Mouse (Mus musculus) ES-E14 (cell line): ENCODE results near the gene Tsen15. TPM values are rescaled to one million over a fixed set of nuclear protein-coding genes. Genes with fewer than 3 reads are reported as not detected.

ENCODE experiments used
- DNase-seq: peaks from one replicate; pipeline ENCODE4 v3.0.0-alpha.2; 2013; ENCODE audit warnings: low read depth, low spot score
- H3K27ac ChIP-seq: 2 replicates; pipeline ENCODE4 v1.5.1; 2012; ENCODE audit warnings: low read depth, mild to moderate bottlenecking, low read length, moderate library complexity, mixed read lengths; ENCODE audit not compliant: poor library complexity, insufficient read depth, severe bottlenecking
- H3K36me3 ChIP-seq: 2 replicates; pipeline ENCODE4 v1.6.1; 2012; ENCODE audit warnings: mild to moderate bottlenecking, low read length, moderate library complexity, mixed read lengths; ENCODE audit not compliant: control insufficient read depth, poor library complexity, insufficient read depth, severe bottlenecking
- H3K4me1 ChIP-seq, 2 experiments: fragments of 150-350 bp in 1 of 2; sonication (generic) in 1 of 2; 2 replicates each; pipeline ENCODE4 v1.6.1; 2012; ENCODE audit warnings: low read length in 2 of 2, mild to moderate bottlenecking in 1 of 2, mixed read lengths in 1 of 2; ENCODE audit not compliant: control insufficient read depth in 2 of 2, insufficient read depth in 2 of 2, poor library complexity in 1 of 2
- H3K4me3 ChIP-seq, 2 experiments: fragments of 150-350 bp in 1 of 2; sonication (generic) in 1 of 2; 2 replicates each; pipeline ENCODE4 v1.5.1; 2012; ENCODE audit warnings: low read length in 2 of 2, low read depth in 1 of 2, mild to moderate bottlenecking in 1 of 2, mixed read lengths in 1 of 2; ENCODE audit not compliant: insufficient read depth in 1 of 2, poor library complexity in 1 of 2, severe bottlenecking in 1 of 2
- H3K9ac ChIP-seq: 2 replicates; pipeline ENCODE4 v1.6.1; 2012; ENCODE audit warnings: low read depth, mild to moderate bottlenecking, low read length, mixed read lengths; ENCODE audit not compliant: poor library complexity, insufficient read depth, severe bottlenecking
- H3K9me3 ChIP-seq: fragments of 150-350 bp; sonication (generic); 2 replicates; pipeline ENCODE4 v1.6.1; 2012; ENCODE audit warnings: low read depth, mild to moderate bottlenecking, low read length; ENCODE audit not compliant: control insufficient read depth, insufficient read depth
- CHD2 ChIP-seq: IDR thresholded peaks from 2 replicates; pipeline ENCODE4 v1.6.1; 2014; ENCODE audit warnings: mild to moderate bottlenecking, low read depth, low read length, inconsistent platforms
- HCFC1 ChIP-seq: IDR thresholded peaks from 2 replicates; pipeline ENCODE4 v1.6.1; 2012; ENCODE audit warnings: low read length, inconsistent platforms, borderline replicate concordance; ENCODE audit not compliant: insufficient read depth
- MAFK ChIP-seq: IDR thresholded peaks from 2 replicates; pipeline ENCODE4 v1.6.1; 2014; ENCODE audit warnings: mild to moderate bottlenecking, low read depth, low read length, inconsistent platforms; ENCODE audit not compliant: insufficient read depth
- ZC3H11A ChIP-seq: IDR thresholded peaks from 2 replicates; pipeline ENCODE4 v1.6.1; 2012; ENCODE audit warnings: low read depth, mild to moderate bottlenecking, inconsistent platforms, low read length, borderline replicate concordance
- ZNF384 ChIP-seq: IDR thresholded peaks from 2 replicates; pipeline ENCODE4 v1.6.1; 2012; ENCODE audit warnings: low read depth, low read length, inconsistent platforms
- in situ Hi-C, 2 experiments: fragments of 600-800 bp; cut with MboI; formaldehyde crosslinking; loops; one replicate each; pipeline ENCODE4 v1.15.1; 2025; ENCODE audit warnings: low sequenced_read_pairs in 2 of 2, inconsistent platforms in 1 of 2; ENCODE audit not compliant: unreplicated experiment in 2 of 2
- total RNA-seq: library from RNA; depleted of rRNA; stranded (reverse); fragments of 300-350 nt; gene quantifications from 2 replicates; pipeline ENCODE4 v1.2.3, GENCODE M21; 2012

The Tsen15 gene
- total RNA-seq, 1 experiment, result 54.0 TPM

- Histone ChIP-seq H3K9ac (no peak overlapping the region), H3K4me3 (no peak overlapping the region), H3K27ac (no peak overlapping the region), H3K9me3 (no peaks in the 10 kb centered on the region), H3K4me1 (no peaks in the 10 kb centered on the region), H3K36me3 (no peaks in the 10 kb centered on the region)
- no peak for DNase-seq
- no peak for TF ChIP-seq MAFK
- no peak for TF ChIP-seq CHD2
- in situ Hi-C loops, result no loop called here
Measured at GRCm38 (mm10) chr1:152422295-152422694, 35.8 kb upstream of the Tsen15 start.

- TF ChIP-seq HCFC1, result no peak
- TF ChIP-seq ZNF384, result no peak
- TF ChIP-seq ZC3H11A, result no peak
- TF ChIP-seq CHD2, result no peak
- no peak for TF ChIP-seq MAFK
- peaks cover 0 to 1% of the 10 kb centered on the region in 2 experiments; a peak in 1 of 4 replicates for H3K4me1 ChIP-seq
- no peak overlapping the region for H3K9ac ChIP-seq
- H3K36me3 ChIP-seq, result no peaks in the 10 kb centered on the region
- H3K27ac ChIP-seq, result no peak overlapping the region
- in situ Hi-C loops, result no loop called here
- peaks cover 1% of the 10 kb centered on the region; the same call in 1 of the 2 replicates for H3K9me3 ChIP-seq
- H3K4me3 ChIP-seq, result no peak overlapping the region
- DNase-seq, result no peak
Measured at GRCm38 (mm10) chr1:152417602-152418001, 31.1 kb upstream of the Tsen15 start.

- DNase-seq, result no peak
- Histone ChIP-seq H3K4me1 (peaks cover 0 to 1% of the 10 kb centered on the region in 2 experiments; a peak in 1 of 4 replicates), H3K27ac (no peak overlapping the region), H3K9ac (no peak overlapping the region), H3K36me3 (no peaks in the 10 kb centered on the region), H3K9me3 (peaks cover 1% of the 10 kb centered on the region; the same call in 1 of the 2 replicates), H3K4me3 (no peak overlapping the region)
- in situ Hi-C loops, result no loop called here
- TF ChIP-seq CHD2, result no peak
- TF ChIP-seq MAFK, result no peak
- TF ChIP-seq ZNF384, result no peak
- TF ChIP-seq HCFC1, result no peak
- no peak for TF ChIP-seq ZC3H11A
Measured at GRCm38 (mm10) chr1:152416306-152416904, 29.9 kb upstream of the Tsen15 start.

- Histone ChIP-seq H3K36me3 (no peaks in the 10 kb centered on the region), H3K27ac (no peak overlapping the region), H3K9ac (no peak overlapping the region), H3K4me1 (peaks cover 0 to 1% of the 10 kb centered on the region in 2 experiments; a peak in 1 of 4 replicates), H3K9me3 (peaks cover 1% of the 10 kb centered on the region; the same call in 1 of the 2 replicates), H3K4me3 (no peak overlapping the region)
- in situ Hi-C loops, result no loop called here
- TF ChIP-seq ZNF384, result no peak
- no peak for TF ChIP-seq HCFC1
- TF ChIP-seq ZC3H11A, result no peak
- TF ChIP-seq CHD2, result no peak
- TF ChIP-seq MAFK, result no peak
- DNase-seq, result peak; percentile 21
Measured at GRCm38 (mm10) chr1:152414451-152414850, 28.0 kb upstream of the Tsen15 start.

- TF ChIP-seq HCFC1 (no peak), ZNF384 (no peak), MAFK (no peak), CHD2 (no peak), ZC3H11A (no peak)
- H3K27ac ChIP-seq, result no peak overlapping the region
Measured at GRCm38 (mm10) chr1:152413961-152414360, 27.5 kb upstream of the Tsen15 start.

More at GRCm38 (mm10) chr1:152413961-152414360, 27.5 kb upstream of the Tsen15 start:
- no peak for DNase-seq
- H3K9me3 ChIP-seq, result peaks cover 1% of the 10 kb centered on the region; the same call in 1 of the 2 replicates
- H3K4me3 ChIP-seq, result no peak overlapping the region
- no peak overlapping the region for H3K9ac ChIP-seq
- H3K4me1 ChIP-seq, result peaks cover 0 to 1% of the 10 kb centered on the region in 2 experiments; a peak in 1 of 4 replicates
- in situ Hi-C loops, result no loop called here
- H3K36me3 ChIP-seq, result no peaks in the 10 kb centered on the region
